Mouse (Mus musculus): ENCODE measurements around the gene Uchl3. TPM values are rescaled to one million over a fixed set of nuclear protein-coding genes. Genes with fewer than 3 reads are reported as not detected.

Uchl3 gene
- polyA plus RNA-seq, 1 experiment from 2014 or later = 294 TPM

GRCm38 (mm10) chr14:101707088-101707487, 53.3 kb downstream of the Uchl3 start:
- no peak overlapping the region for H3K9ac ChIP-seq (replicated peaks; ENCODE audit: low read length)
- H3K4me3 ChIP-seq (replicated peaks; ENCODE audit: low read depth, low read length) = no peak overlapping the region
- no peak for ATAC-seq (ENCODE audit: low FRiP score, low TSS enrichment)
- no peaks in the 10 kb centered on the region for H3K4me1 ChIP-seq (ENCODE audit: control insufficient read depth, insufficient read depth, low read length)
- no peak overlapping the region for H3K4me2 ChIP-seq (ENCODE audit: low read length)
- H3K27me3 ChIP-seq (ENCODE audit: control insufficient read depth, insufficient read depth, low read length) = no peaks in the 10 kb centered on the region
- no peaks in the 10 kb centered on the region for H3K36me3 ChIP-seq (ENCODE audit: control insufficient read depth, insufficient read depth, low read length)
- H3K9me3 ChIP-seq (ENCODE audit: control insufficient read depth, low read length) = no peaks in the 10 kb centered on the region
- 96% methylated on average over 5 of the region's 5 CpGs for WGBS
- H3K27ac ChIP-seq (replicated peaks; ENCODE audit: low read depth, low read length) = no peak overlapping the region
- no peak for DNase-seq

DNA sequence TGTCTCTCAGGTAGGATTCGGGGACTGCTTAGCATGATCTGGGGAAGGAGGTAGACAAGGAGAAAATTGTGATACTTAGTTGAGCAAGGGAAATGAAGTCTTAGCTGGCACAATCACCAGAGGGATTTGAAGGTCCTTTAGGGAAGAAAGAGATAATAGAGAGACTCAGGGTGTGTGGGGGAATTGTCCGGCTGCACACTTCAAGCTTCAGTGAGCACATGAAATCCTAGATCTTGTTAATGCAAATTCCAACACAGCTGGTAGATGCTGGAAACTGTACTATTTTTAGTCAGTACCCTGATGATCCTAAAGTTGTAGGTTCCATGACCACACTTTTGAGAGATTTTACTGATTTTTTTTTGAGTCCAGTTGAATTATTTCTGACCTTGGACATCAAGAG, 60.6 kb downstream of the Uchl3 start:
- Histone ChIP-seq H3K4me2 (ENCODE audit: low read length) (no peak overlapping the region), H3K4me3 (replicated peaks; ENCODE audit: low read depth, low read length) (no peak overlapping the region), H3K27ac (replicated peaks; ENCODE audit: low read depth, low read length) (no peak overlapping the region), H3K4me1 (ENCODE audit: control insufficient read depth, insufficient read depth, low read length) (no peaks in the 10 kb centered on the region), H3K9me3 (ENCODE audit: control insufficient read depth, low read length) (no peaks in the 10 kb centered on the region), H3K9ac (replicated peaks; ENCODE audit: low read length) (no peak overlapping the region), H3K36me3 (ENCODE audit: control insufficient read depth, insufficient read depth, low read length) (no peaks in the 10 kb centered on the region), H3K27me3 (ENCODE audit: control insufficient read depth, insufficient read depth, low read length) (no peaks in the 10 kb centered on the region)
- DNase-seq (no peak), ATAC-seq (ENCODE audit: low FRiP score, low TSS enrichment) (no peak)
- WGBS = 43% methylated on average over 2 of the region's 2 CpGs

- Histone ChIP-seq H3K9me3 (ENCODE audit: control insufficient read depth, low read length) (no peaks in the 10 kb centered on the region), H3K27ac (replicated peaks; ENCODE audit: low read depth, low read length) (no peak within 1 kb of the TSS), H3K4me2 (ENCODE audit: low read length) (peak within 1 kb of the TSS; percentile 99), H3K27me3 (ENCODE audit: control insufficient read depth, insufficient read depth, low read length) (peaks cover 28% of the 10 kb centered on the region; the same call in 1 of the 2 replicates), H3K4me3 (replicated peaks; ENCODE audit: low read depth, low read length) (peak within 1 kb of the TSS; percentile 59), H3K9ac (replicated peaks; ENCODE audit: low read length) (peak within 1 kb of the TSS; percentile 45), H3K4me1 (ENCODE audit: control insufficient read depth, insufficient read depth, low read length) (peaks cover 16% of the 10 kb centered on the region), H3K36me3 (ENCODE audit: control insufficient read depth, insufficient read depth, low read length) (no peaks in the 10 kb centered on the region)
- WGBS = under 1% methylated on average over 51 of the region's 51 CpGs
- ATAC-seq (ENCODE audit: low FRiP score, low TSS enrichment) (peak; percentile 74), DNase-seq (peak; percentile 63)
These were observed 75.6 kb downstream of the Uchl3 start, which contains the start of the genes Gm9922 and Lmo7 for GRCm38 (mm10) chr14:101729237-101729971. TSS of gene Gm9922 (minus strand) at chr14:101729814. TSS of gene Lmo7 (plus strand) at chr14:101729957.

DNA sequence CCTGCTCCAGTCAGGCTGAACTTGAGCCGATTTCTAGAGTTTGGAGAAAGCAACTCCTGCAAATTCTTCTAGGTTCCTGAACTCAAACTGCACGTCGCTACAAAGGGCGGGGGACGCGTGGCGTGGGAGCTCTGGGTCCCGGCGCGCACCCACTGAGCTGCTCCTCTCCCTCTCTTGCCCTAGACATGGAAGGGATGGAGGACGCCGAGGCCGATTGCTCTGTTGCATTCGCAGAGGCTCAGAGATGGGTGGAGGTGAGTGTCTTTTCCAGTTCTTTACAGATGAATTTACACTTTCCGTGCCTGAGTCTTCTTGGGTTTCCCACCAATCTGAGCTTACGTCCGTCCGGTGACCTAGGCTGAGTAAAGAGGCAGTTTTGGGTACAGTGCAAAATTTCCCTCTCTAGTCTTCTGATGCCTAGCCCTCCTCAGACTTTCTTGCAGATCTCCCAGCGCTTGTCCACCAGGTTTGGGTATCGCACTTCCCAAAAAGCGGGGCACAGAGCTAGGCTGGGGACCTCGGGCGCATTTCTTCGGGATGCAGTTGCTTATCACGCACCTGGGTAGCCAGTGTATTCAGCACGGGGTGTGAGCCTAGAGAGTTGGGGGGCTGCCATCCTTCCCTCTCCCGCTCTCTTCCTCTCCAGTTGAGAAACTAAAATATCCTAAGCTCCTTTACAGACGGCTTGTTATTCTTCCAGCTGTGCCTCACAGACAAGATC, 76.4 kb downstream of the Uchl3 start:
- ATAC-seq (ENCODE audit: low FRiP score, low TSS enrichment) = peak; percentile 40
- peak; percentile 16 for DNase-seq

DNA sequence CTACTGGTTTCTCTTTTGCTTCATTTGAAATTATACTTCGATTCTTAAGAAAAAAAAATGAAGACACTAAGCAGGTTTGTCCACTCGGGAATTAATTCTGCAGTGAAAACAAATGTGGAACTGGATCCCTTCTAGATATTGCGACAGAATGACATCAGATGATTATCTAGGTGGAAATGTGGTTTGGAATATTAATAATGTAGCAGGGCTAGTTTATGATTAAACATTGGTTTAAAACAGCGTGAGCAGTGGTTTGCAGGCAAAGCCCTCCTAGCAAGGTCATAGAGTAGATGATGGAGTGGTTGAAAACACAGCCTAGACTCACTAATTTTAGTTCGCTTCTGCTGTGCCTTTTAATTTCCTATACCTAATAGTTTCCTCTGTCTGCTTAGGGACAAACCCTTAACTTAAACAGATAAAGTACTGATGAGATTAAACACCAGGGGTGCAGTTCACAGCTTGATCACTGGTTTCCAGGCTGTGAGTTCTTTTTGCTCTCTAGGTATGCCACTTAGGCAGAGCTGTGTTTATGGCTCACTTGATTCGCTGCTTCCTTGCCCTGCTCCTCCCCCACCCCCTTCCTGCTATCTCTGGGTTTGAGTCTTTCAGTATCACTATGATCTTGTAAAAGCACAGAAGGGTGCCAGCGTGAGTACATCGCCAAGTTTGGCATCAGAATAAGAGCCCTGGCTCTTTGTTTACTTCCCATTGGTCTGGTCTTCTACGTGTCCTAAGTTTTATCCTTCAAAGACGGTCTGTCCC, 80.0 kb downstream of the Uchl3 start:
- Histone ChIP-seq H3K4me2 (ENCODE audit: low read length) (no peak overlapping the region), H3K27me3 (ENCODE audit: control insufficient read depth, insufficient read depth, low read length) (peaks cover 23% of the 10 kb centered on the region; the same call in 1 of the 2 replicates), H3K36me3 (ENCODE audit: control insufficient read depth, insufficient read depth, low read length) (no peaks in the 10 kb centered on the region), H3K9ac (replicated peaks; ENCODE audit: low read length) (no peak overlapping the region), H3K4me1 (ENCODE audit: control insufficient read depth, insufficient read depth, low read length) (peaks cover 16% of the 10 kb centered on the region), H3K27ac (replicated peaks; ENCODE audit: low read depth, low read length) (no peak overlapping the region), H3K9me3 (ENCODE audit: control insufficient read depth, low read length) (no peaks in the 10 kb centered on the region), H3K4me3 (replicated peaks; ENCODE audit: low read depth, low read length) (no peak overlapping the region)
- WGBS = 28% methylated on average over 10 of the region's 10 CpGs
- no peak for ATAC-seq (ENCODE audit: low FRiP score, low TSS enrichment)
- DNase-seq = no peak

More for the DNA sequence above, 76.4 kb downstream of the Uchl3 start:
- 1% methylated on average over 28 of the region's 28 CpGs for WGBS
- peak overlapping the region; percentile 99 for H3K4me2 ChIP-seq (ENCODE audit: low read length)
- peak overlapping the region; percentile 59 for H3K4me3 ChIP-seq (replicated peaks; ENCODE audit: low read depth, low read length)
- no peaks in the 10 kb centered on the region for H3K9me3 ChIP-seq (ENCODE audit: control insufficient read depth, low read length)
- H3K9ac ChIP-seq (replicated peaks; ENCODE audit: low read length) = peak overlapping the region; percentile 45
- H3K36me3 ChIP-seq (ENCODE audit: control insufficient read depth, insufficient read depth, low read length) = no peaks in the 10 kb centered on the region
- H3K27ac ChIP-seq (replicated peaks; ENCODE audit: low read depth, low read length) = no peak overlapping the region
- H3K4me1 ChIP-seq (ENCODE audit: control insufficient read depth, insufficient read depth, low read length) = peaks cover 16% of the 10 kb centered on the region
- H3K27me3 ChIP-seq (ENCODE audit: control insufficient read depth, insufficient read depth, low read length) = peaks cover 28% of the 10 kb centered on the region; the same call in 1 of the 2 replicates

GRCm38 (mm10) chr14:101737501-101737900, 83.7 kb downstream of the Uchl3 start:
- 84% methylated on average over 4 of the region's 4 CpGs for WGBS
- Histone ChIP-seq H3K9me3 (ENCODE audit: control insufficient read depth, low read length) (no peaks in the 10 kb centered on the region), H3K4me3 (replicated peaks; ENCODE audit: low read depth, low read length) (no peak overlapping the region), H3K27me3 (ENCODE audit: control insufficient read depth, insufficient read depth, low read length) (no peaks in the 10 kb centered on the region), H3K36me3 (ENCODE audit: control insufficient read depth, insufficient read depth, low read length) (no peaks in the 10 kb centered on the region), H3K9ac (replicated peaks; ENCODE audit: low read length) (no peak overlapping the region), H3K4me2 (ENCODE audit: low read length) (no peak overlapping the region), H3K27ac (replicated peaks; ENCODE audit: low read depth, low read length) (no peak overlapping the region), H3K4me1 (ENCODE audit: control insufficient read depth, insufficient read depth, low read length) (no peaks in the 10 kb centered on the region)
- DNase-seq = no peak
- no peak for ATAC-seq (ENCODE audit: low FRiP score, low TSS enrichment)

Other genes with a start within 250 kb of the Uchl3 start
- 7.1 and 8.9 TPM in 2 replicates for gene Tbc1d4, start 44.8 kb upstream of the Uchl3 start, polyA plus RNA-seq (2014; fragmentation: Nextera tagmentation; extraction: Ambion mirVana)
- 95.8 and 97.2 TPM in 2 replicates for gene Commd6, start 13.3 kb upstream of the Uchl3 start, polyA plus RNA-seq (2014; fragmentation: Nextera tagmentation; extraction: Ambion mirVana)
- not detected in 2 replicates for gene Gm9922, start 75.8 kb downstream of the Uchl3 start, polyA plus RNA-seq (2014; fragmentation: Nextera tagmentation; extraction: Ambion mirVana)
- gene Lmo7, start 76.0 kb downstream of the Uchl3 start, polyA plus RNA-seq (2014; fragmentation: Nextera tagmentation; extraction: Ambion mirVana) = 1.2 and 1.7 TPM in 2 replicates